Mouse (Mus musculus): Measurements from ENCODE around the gene Gm20388.

DNA sequence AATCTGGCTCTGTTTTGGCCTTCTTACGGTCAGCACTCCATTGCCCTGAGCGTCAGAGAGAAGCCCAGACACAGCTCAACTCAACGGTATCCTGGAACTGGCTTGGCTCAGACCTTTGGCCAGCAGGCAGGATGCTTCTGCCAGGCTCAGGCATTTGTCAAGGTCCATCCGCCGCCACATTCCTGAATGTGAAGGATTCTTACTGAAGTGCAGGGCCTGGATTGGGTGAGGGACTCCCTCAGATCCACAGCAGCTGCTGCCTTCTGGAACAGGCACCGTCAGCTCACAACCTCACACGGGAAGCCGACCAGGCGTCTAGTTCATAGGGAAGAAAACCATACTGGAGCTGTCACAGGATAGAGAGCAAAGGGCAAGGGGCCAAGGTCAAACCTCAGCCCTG lies 1436.2 kb downstream of the Gm20388 start:
- TF ChIP-seq CTCF (IDR thresholded peaks at IDR 0.05; ENCODE audit: low read depth) = no peak
- no peak for TF ChIP-seq EP300 (IDR thresholded peaks at IDR 0.05; ENCODE audit: low read depth)

Data from liver, embryonic 14.5 days (tissue).